Mouse (Mus musculus): ENCODE data around the gene Vsig8. TPM values are rescaled to one million over a fixed set of nuclear protein-coding genes. Genes with fewer than 3 reads are reported as not detected.

The Vsig8 gene
- polyA plus RNA-seq, 2 experiments = 0.40 to 0.49 TPM

GRCm38 (mm10) chr1:172539827-172540226 lies 15.9 kb upstream of the Vsig8 start:
- no peak for ATAC-seq (ENCODE audit: low FRiP score, low read depth)

GRCm38 (mm10) chr1:172540283-172540820 lies 15.4 kb upstream of the Vsig8 start:
- no peak overlapping the region for H3K9ac ChIP-seq (ENCODE audit: low read depth, low read length, severe bottlenecking)
- WGBS = 57% methylated on average over 11 of the region's 11 CpGs
- ATAC-seq (ENCODE audit: low FRiP score, low read depth) (no peak), DNase-seq (ENCODE audit: low spot score) (no peak)
- peaks cover 8% of the 10 kb centered on the region for H3K4me1 ChIP-seq (ENCODE audit: control insufficient read depth, insufficient read depth, low read length)
- TF ChIP-seq POLR2A (IDR thresholded peaks at IDR 0.05; ENCODE audit: borderline replicate concordance, extremely low read depth, insufficient read depth, insufficient read length) = no peak
- H3K4me3 ChIP-seq (replicated peaks; ENCODE audit: low read length) = no peak overlapping the region
- no peaks in the 10 kb centered on the region for H3K9me3 ChIP-seq (ENCODE audit: control insufficient read depth, low read length)
- H3K27me3 ChIP-seq (ENCODE audit: control insufficient read depth, insufficient read depth, low read length) = 0 out of 2 replicates have a peak, but pooled peaks cover 4% of the 10 kb centered on the region
- H3K4me2 ChIP-seq (replicated peaks; ENCODE audit: low read depth, low read length, severe bottlenecking) = no peak overlapping the region
- no peaks in the 10 kb centered on the region for H3K36me3 ChIP-seq (ENCODE audit: control insufficient read depth, insufficient read depth, low read length)
- H3K27ac ChIP-seq (replicated peaks; ENCODE audit: low read depth, low read length) = no peak overlapping the region

More at GRCm38 (mm10) chr1:172539827-172540226, 15.9 kb upstream of the Vsig8 start:
- H3K9me3 ChIP-seq (ENCODE audit: control insufficient read depth, low read length) = no peaks in the 10 kb centered on the region
- no peak for DNase-seq (ENCODE audit: low spot score)
- 27% methylated on average over 6 of the region's 6 CpGs for WGBS
- H3K27ac ChIP-seq (replicated peaks; ENCODE audit: low read depth, low read length) = no peak overlapping the region
- no peak for TF ChIP-seq POLR2A (IDR thresholded peaks at IDR 0.05; ENCODE audit: borderline replicate concordance, extremely low read depth, insufficient read depth, insufficient read length)
- H3K9ac ChIP-seq (ENCODE audit: low read depth, low read length, severe bottlenecking) = no peak overlapping the region
- peaks cover 8% of the 10 kb centered on the region for H3K4me1 ChIP-seq (ENCODE audit: control insufficient read depth, insufficient read depth, low read length)
- H3K36me3 ChIP-seq (ENCODE audit: control insufficient read depth, insufficient read depth, low read length) = no peaks in the 10 kb centered on the region
- 0 out of 2 replicates have a peak, but pooled peaks cover 4% of the 10 kb centered on the region for H3K27me3 ChIP-seq (ENCODE audit: control insufficient read depth, insufficient read depth, low read length)
- H3K4me2 ChIP-seq (replicated peaks; ENCODE audit: low read depth, low read length, severe bottlenecking) = no peak overlapping the region
- H3K4me3 ChIP-seq (replicated peaks; ENCODE audit: low read length) = no peak overlapping the region

DNA sequence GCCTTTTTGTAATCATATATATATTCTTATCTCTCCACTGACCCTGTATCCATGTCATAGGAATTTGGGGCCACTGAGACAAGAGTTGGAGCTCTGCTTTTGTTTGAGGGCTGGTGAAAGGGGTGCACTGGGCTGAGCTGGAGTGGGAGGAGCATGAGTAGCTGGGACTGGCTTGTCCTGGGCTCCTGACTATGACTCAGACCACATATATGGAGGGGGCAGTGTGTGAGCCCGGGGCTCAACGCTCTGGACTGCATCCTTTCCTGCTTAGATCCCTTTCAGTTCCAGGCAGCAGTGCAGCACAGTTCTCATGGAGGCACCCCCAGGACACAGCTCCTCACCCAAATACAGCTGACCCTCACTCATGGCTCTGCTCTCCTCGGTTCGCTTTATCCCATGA lies 9.7 kb upstream of the Vsig8 start:
- Histone ChIP-seq H3K4me1 (ENCODE audit: control insufficient read depth, insufficient read depth, low read length) (peaks cover 15% of the 10 kb centered on the region), H3K4me3 (replicated peaks; ENCODE audit: low read length) (no peak overlapping the region), H3K9me3 (ENCODE audit: control insufficient read depth, low read length) (no peaks in the 10 kb centered on the region), H3K27me3 (ENCODE audit: control insufficient read depth, insufficient read depth, low read length) (0 out of 2 replicates have a peak, but pooled peaks cover under 1% of the 10 kb centered on the region), H3K27ac (replicated peaks; ENCODE audit: low read depth, low read length) (no peak overlapping the region), H3K36me3 (ENCODE audit: control insufficient read depth, insufficient read depth, low read length) (no peaks in the 10 kb centered on the region), H3K4me2 (replicated peaks; ENCODE audit: low read depth, low read length, severe bottlenecking) (no peak overlapping the region), H3K9ac (ENCODE audit: low read depth, low read length, severe bottlenecking) (no peak overlapping the region)
- no peak for ATAC-seq (ENCODE audit: low FRiP score, low read depth)
- TF ChIP-seq POLR2A (IDR thresholded peaks at IDR 0.05; ENCODE audit: borderline replicate concordance, extremely low read depth, insufficient read depth, insufficient read length) = no peak
- no peak for DNase-seq (ENCODE audit: low spot score)
- 90% methylated on average over 4 of the region's 4 CpGs for WGBS

GRCm38 (mm10) chr1:172548501-172548900 lies 7.2 kb upstream of the Vsig8 start:
- Histone ChIP-seq H3K36me3 (ENCODE audit: control insufficient read depth, insufficient read depth, low read length) (no peaks in the 10 kb centered on the region), H3K4me2 (replicated peaks; ENCODE audit: low read depth, low read length, severe bottlenecking) (no peak overlapping the region), H3K4me3 (replicated peaks; ENCODE audit: low read length) (no peak overlapping the region), H3K27me3 (ENCODE audit: control insufficient read depth, insufficient read depth, low read length) (no peaks in the 10 kb centered on the region), H3K27ac (replicated peaks; ENCODE audit: low read depth, low read length) (no peak overlapping the region), H3K4me1 (ENCODE audit: control insufficient read depth, insufficient read depth, low read length) (peaks cover 17% of the 10 kb centered on the region), H3K9ac (ENCODE audit: low read depth, low read length, severe bottlenecking) (no peak overlapping the region), H3K9me3 (ENCODE audit: control insufficient read depth, low read length) (no peaks in the 10 kb centered on the region)
- DNase-seq (ENCODE audit: low spot score) = no peak
- no peak for TF ChIP-seq POLR2A (IDR thresholded peaks at IDR 0.05; ENCODE audit: borderline replicate concordance, extremely low read depth, insufficient read depth, insufficient read length)
- WGBS = 54% methylated on average over 6 of the region's 7 CpGs
- ATAC-seq (ENCODE audit: low FRiP score, low read depth) = no peak

DNA sequence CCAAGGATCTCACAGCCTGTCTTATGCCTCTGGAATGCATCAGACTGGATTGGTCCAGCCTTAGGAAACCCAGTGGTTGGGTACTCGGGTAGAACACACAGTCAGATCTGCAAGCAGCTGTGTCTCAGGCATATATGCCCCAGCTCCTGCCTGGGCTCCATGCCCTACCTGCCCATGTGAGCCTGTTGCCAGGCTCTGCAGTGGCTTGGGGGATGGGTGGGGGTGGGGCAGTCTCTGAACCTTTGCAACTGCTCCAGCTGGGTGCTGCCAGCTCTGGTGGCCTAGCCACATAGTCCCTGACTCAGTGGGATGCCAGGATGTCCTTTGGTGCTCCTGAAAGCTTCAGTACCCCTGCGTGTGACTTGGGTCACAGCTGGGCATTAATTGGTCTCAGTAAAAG lies 6.4 kb upstream of the Vsig8 start:
- Histone ChIP-seq H3K9me3 (ENCODE audit: control insufficient read depth, low read length) (no peaks in the 10 kb centered on the region), H3K4me3 (replicated peaks; ENCODE audit: low read length) (no peak overlapping the region), H3K27me3 (ENCODE audit: control insufficient read depth, insufficient read depth, low read length) (no peaks in the 10 kb centered on the region), H3K27ac (replicated peaks; ENCODE audit: low read depth, low read length) (no peak overlapping the region), H3K4me1 (ENCODE audit: control insufficient read depth, insufficient read depth, low read length) (peaks cover 17% of the 10 kb centered on the region), H3K9ac (ENCODE audit: low read depth, low read length, severe bottlenecking) (no peak overlapping the region), H3K36me3 (ENCODE audit: control insufficient read depth, insufficient read depth, low read length) (no peaks in the 10 kb centered on the region), H3K4me2 (replicated peaks; ENCODE audit: low read depth, low read length, severe bottlenecking) (no peak overlapping the region)
- ATAC-seq (ENCODE audit: low FRiP score, low read depth) (no peak), DNase-seq (ENCODE audit: low spot score) (no peak)
- TF ChIP-seq POLR2A (IDR thresholded peaks at IDR 0.05; ENCODE audit: borderline replicate concordance, extremely low read depth, insufficient read depth, insufficient read length) = no peak
- 15% methylated on average over 2 of the region's 2 CpGs for WGBS

Measured in limb, embryonic 14.5 days (tissue).